Mouse (Mus musculus) intestine, embryonic 14.5 days (tissue): ENCODE results near the gene Usp15. TPM values are rescaled to one million over a fixed set of nuclear protein-coding genes. Genes with fewer than 3 reads are reported as not detected.

Experiments used
- ATAC-seq: fragments of 200-750 bp; cut with Nextera tagmentation; replicated peaks from 2 replicates; pipeline ENCODE4 v1.8.0; 2017; ENCODE audit warnings: low read depth, moderate number of reproducible peaks, moderate TSS enrichment, moderate library complexity; ENCODE audit not compliant: low FRiP score, low TSS enrichment
- DNase-seq: peaks from one replicate; pipeline ENCODE4 v3.0.0-alpha.2; 2018; ENCODE audit warnings: low spot score
- H3K27ac ChIP-seq: fragments of 300-500 bp; sonication (generic); 2 replicates; pipeline ENCODE4 v1.5.1; 2014; ENCODE audit warnings: low read depth, mild to moderate bottlenecking, control low read depth
- H3K27me3 ChIP-seq: fragments of 300-500 bp; sonication (generic); replicated peaks from 2 replicates; pipeline ENCODE4 v1.6.1; 2014; ENCODE audit warnings: low read length, control low read depth; ENCODE audit not compliant: control insufficient read depth, insufficient read depth
- H3K36me3 ChIP-seq: fragments of 300-500 bp; sonication (generic); 2 replicates; pipeline ENCODE4 v1.6.1; 2014; ENCODE audit warnings: low read length, control low read depth; ENCODE audit not compliant: control insufficient read depth, insufficient read depth
- H3K4me1 ChIP-seq: fragments of 300-500 bp; sonication (generic); replicated peaks from 2 replicates; pipeline ENCODE4 v1.6.1; 2014; ENCODE audit warnings: low read length, control low read depth, mixed read lengths; ENCODE audit not compliant: control insufficient read depth, insufficient read depth
- H3K4me2 ChIP-seq: fragments of 300-500 bp; sonication (generic); 2 replicates; pipeline ENCODE4 v1.6.1; 2014; ENCODE audit warnings: low read length
- H3K4me3 ChIP-seq: fragments of 300-500 bp; sonication (generic); 2 replicates; pipeline ENCODE4 v1.5.1; 2014; ENCODE audit warnings: low read depth, low read length, control low read depth, mixed read lengths
- H3K9ac ChIP-seq: fragments of 300-500 bp; sonication (generic); 2 replicates; pipeline ENCODE4 v1.6.1; 2014; ENCODE audit warnings: mild to moderate bottlenecking, low read length
- H3K9me3 ChIP-seq: fragments of 300-500 bp; sonication (generic); 2 replicates; pipeline ENCODE4 v1.6.1; 2016; ENCODE audit warnings: low read length, control low read depth; ENCODE audit not compliant: control insufficient read depth
- WGBS: fragments of 180-500 bp; shearing (Covaris S2); extraction: QIAGEN DNeasy Blood & Tissue Kit; methylation state at CpG from one replicate; pipeline ENCODE4 v1.1.7; 2014; 5-methylcytosine and 5-hydroxymethylcytosine counted together
- polyA plus RNA-seq: library from polyadenylated mRNA; unstranded; fragments of >200 nt; fragmentation: Nextera tagmentation; extraction: Ambion mirVana; gene quantifications from 2 replicates; pipeline ENCODE4 v1.2.1, GENCODE M21; 2014

Gene Usp15
- polyA plus RNA-seq, 1 experiment from 2014 or later, result 95.7 TPM

DNA sequence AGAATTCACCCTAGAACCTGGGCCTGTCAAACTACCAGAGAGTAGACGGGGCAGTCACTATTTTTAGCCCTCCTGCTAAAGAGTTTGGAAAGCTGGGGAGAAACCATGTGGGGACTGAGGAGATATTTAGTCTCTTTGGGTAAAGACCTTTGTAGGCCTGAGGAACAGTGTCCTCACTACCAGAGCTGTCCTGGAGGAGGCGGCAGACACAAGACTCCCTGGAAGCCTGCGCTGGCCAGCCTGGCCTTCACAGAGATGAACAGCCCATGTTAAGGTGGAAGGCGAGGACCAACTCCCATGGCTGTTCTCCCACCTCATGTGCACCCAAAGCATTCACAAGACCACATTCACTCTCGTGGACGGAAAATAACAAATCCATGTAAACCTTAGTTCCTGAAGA, 5.8 kb downstream of the Usp15 start:
- H3K4me2 ChIP-seq, result no peak overlapping the region
- no peaks in the 10 kb centered on the region for H3K9me3 ChIP-seq
- 86% methylated on average over 6 of the region's 6 CpGs for WGBS
- H3K27me3 ChIP-seq, result no peaks in the 10 kb centered on the region
- no peak overlapping the region for H3K9ac ChIP-seq
- H3K4me3 ChIP-seq, result no peak overlapping the region
- DNase-seq, result no peak
- H3K36me3 ChIP-seq, result no peaks in the 10 kb centered on the region
- H3K27ac ChIP-seq, result no peak overlapping the region
- ATAC-seq, result no peak
- peaks cover 8% of the 10 kb centered on the region for H3K4me1 ChIP-seq

DNA sequence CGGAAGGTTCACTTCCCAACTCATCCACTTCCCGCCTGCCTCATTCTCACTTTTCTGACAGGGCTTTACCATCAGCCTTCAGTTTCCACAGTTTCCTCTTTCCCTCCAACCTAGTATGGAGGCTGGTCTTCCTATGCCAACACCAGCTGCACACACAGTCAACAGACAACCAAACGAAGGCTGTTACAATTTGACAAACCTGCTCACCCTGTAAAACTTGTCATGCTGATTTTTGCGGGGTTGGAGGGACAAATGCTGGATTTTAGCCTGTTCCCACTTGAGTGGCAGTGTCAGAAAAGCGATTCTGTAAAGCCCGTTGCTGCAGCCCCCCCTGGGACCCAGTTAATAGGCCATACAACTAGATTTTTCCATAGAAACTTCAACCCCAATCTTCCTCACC, 9.5 kb downstream of the Usp15 start:
- Histone ChIP-seq H3K4me2 (no peak overlapping the region), H3K4me1 (peaks cover 6% of the 10 kb centered on the region; the same call in 1 of the 2 replicates), H3K36me3 (no peaks in the 10 kb centered on the region), H3K27ac (no peak overlapping the region), H3K9me3 (no peaks in the 10 kb centered on the region), H3K4me3 (no peak overlapping the region), H3K27me3 (no peaks in the 10 kb centered on the region), H3K9ac (no peak overlapping the region)
- WGBS, result 84% methylated on average over 6 of the region's 6 CpGs
- ATAC-seq (no peak), DNase-seq (no peak)

DNA sequence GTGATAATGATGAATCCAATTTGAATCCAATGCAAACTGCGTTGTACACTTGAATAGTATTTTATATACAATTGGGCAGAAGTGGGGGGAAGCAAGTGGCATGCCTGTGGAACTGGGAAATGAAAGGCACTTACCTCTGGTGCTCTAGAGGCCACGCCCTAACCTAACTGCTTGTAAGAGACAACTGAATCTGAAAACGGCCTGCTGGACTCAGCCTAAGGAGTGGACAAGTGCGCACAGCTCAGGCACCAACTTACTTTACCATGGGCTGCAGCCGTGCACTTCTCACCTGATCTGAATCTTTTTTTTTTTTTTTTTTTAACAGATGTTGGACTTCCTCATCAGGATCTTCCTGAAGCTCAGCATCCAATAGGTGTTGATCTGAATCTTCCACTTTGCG, 10.9 kb downstream of the Usp15 start:
- DNase-seq (no peak), ATAC-seq (no peak)
- peaks cover 3% of the 10 kb centered on the region; the same call in 1 of the 2 replicates for H3K36me3 ChIP-seq
- no peaks in the 10 kb centered on the region for H3K27me3 ChIP-seq
- H3K4me2 ChIP-seq, result no peak overlapping the region
- no peaks in the 10 kb centered on the region for H3K9me3 ChIP-seq
- H3K4me3 ChIP-seq, result no peak overlapping the region
- H3K4me1 ChIP-seq, result peaks cover 6% of the 10 kb centered on the region; the same call in 1 of the 2 replicates
- no peak overlapping the region for H3K9ac ChIP-seq
- WGBS, result 88% methylated on average over 6 of the region's 6 CpGs
- no peak overlapping the region for H3K27ac ChIP-seq

DNA sequence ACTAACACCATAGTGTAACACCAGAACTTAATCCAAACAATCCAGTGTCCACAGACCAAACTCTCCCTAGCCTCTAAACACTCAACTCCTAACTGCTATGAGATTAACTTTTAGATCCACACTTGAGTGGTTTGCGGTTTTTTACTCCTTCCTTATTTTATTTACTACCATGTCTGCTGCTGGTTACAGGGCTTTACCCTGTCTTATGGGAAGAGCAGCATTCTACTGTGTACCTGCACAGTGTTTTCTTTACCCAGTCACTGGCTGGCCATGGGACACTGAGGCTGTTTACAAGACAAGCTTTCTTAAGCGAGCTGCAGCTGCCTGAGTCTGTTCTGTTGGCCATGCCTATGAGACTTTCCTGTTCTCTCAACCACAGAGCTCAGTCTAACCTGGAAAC, 13.1 kb downstream of the Usp15 start:
- Histone ChIP-seq H3K4me1 (peaks cover 6% of the 10 kb centered on the region; the same call in 1 of the 2 replicates), H3K9ac (no peak overlapping the region), H3K9me3 (no peaks in the 10 kb centered on the region), H3K27me3 (no peaks in the 10 kb centered on the region), H3K27ac (no peak overlapping the region), H3K4me2 (no peak overlapping the region), H3K4me3 (no peak overlapping the region), H3K36me3 (peaks cover 22% of the 10 kb centered on the region)
- no peak for ATAC-seq
- 58% methylated on average over 2 of the region's 2 CpGs for WGBS
- no peak for DNase-seq

DNA sequence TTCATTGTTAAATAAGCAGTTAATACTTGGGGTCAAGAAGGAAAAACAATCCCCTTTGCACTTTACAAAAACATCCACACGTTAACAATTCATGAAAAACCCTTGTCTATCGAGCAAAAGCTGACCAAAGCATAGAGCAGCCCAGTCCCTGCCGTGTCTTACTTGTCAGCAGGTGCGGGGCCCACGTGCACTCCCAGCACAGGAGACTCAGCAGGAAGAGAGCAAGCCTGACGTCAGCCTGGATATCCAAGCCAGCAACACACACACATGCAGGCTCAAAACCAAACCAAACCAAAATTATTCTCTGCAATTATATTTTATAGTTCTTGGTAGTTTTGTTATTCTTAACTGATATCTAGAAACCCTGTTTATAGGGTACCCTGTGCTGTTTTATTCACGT, 13.6 kb downstream of the Usp15 start:
- H3K9ac ChIP-seq, result no peak overlapping the region
- H3K36me3 ChIP-seq, result peaks cover 27% of the 10 kb centered on the region
- peaks cover 6% of the 10 kb centered on the region; the same call in 1 of the 2 replicates for H3K4me1 ChIP-seq
- no peaks in the 10 kb centered on the region for H3K27me3 ChIP-seq
- WGBS, result 49% methylated on average over 7 of the region's 7 CpGs
- H3K4me3 ChIP-seq, result no peak overlapping the region
- H3K4me2 ChIP-seq, result no peak overlapping the region
- H3K9me3 ChIP-seq, result no peaks in the 10 kb centered on the region
- ATAC-seq, result no peak
- H3K27ac ChIP-seq, result no peak overlapping the region
- DNase-seq, result no peak

DNA sequence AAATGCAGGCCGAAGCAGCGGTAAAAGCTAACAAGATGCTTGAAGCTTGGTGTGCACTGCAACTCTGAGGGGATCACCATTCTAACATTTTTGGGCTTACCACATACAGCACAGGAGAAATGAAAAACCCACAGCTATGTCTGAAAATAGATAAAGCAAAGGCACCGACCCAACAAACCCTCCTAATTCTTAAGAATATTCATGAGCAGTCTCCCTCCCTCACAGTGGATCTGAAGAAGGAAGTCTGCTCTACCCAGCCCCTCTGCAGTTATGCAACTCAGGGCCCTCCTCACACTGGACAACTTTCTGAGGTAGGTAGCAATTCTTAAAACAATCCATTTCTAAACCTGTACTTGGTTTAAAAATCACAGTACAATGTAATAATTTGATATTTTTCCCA, 14.4 kb downstream of the Usp15 start:
- no peak overlapping the region for H3K27ac ChIP-seq
- H3K4me3 ChIP-seq, result no peak overlapping the region
- no peak overlapping the region for H3K4me2 ChIP-seq
- no peak overlapping the region for H3K9ac ChIP-seq
- H3K36me3 ChIP-seq, result peaks cover 32% of the 10 kb centered on the region
- ATAC-seq (no peak), DNase-seq (no peak)
- H3K4me1 ChIP-seq, result peaks cover 6% of the 10 kb centered on the region; the same call in 1 of the 2 replicates
- no peaks in the 10 kb centered on the region for H3K9me3 ChIP-seq
- 94% methylated on average over 3 of the region's 3 CpGs for WGBS
- no peaks in the 10 kb centered on the region for H3K27me3 ChIP-seq

DNA sequence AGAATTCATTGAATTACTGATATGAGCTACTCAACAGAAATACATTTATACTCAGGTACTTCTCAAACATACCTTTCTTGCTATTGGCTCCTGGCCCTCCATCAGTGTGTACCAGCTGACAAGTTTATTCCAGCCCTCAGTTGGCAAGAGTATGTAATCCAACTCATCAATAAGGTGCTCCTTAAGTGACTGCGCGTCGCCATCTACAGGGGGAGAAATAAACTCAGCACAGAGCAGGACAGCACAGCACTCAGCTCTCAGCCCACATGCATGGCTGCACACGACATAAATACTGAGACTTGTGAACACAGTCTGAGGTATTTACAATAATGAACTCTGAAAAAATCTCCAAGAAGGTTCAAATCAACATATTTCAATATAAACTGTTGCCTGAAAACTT, 21.0 kb downstream of the Usp15 start:
- ATAC-seq (no peak; the same call in 1 of the 2 replicates), DNase-seq (no peak)
- H3K27ac ChIP-seq, result no peak overlapping the region
- WGBS, result 55% methylated on average over 4 of the region's 4 CpGs
- H3K9ac ChIP-seq, result no peak overlapping the region
- H3K4me2 ChIP-seq, result no peak overlapping the region
- H3K4me1 ChIP-seq, result no peaks in the 10 kb centered on the region
- no peak overlapping the region for H3K4me3 ChIP-seq
- H3K27me3 ChIP-seq, result no peaks in the 10 kb centered on the region
- H3K9me3 ChIP-seq, result no peaks in the 10 kb centered on the region
- H3K36me3 ChIP-seq, result peaks cover 57% of the 10 kb centered on the region

DNA sequence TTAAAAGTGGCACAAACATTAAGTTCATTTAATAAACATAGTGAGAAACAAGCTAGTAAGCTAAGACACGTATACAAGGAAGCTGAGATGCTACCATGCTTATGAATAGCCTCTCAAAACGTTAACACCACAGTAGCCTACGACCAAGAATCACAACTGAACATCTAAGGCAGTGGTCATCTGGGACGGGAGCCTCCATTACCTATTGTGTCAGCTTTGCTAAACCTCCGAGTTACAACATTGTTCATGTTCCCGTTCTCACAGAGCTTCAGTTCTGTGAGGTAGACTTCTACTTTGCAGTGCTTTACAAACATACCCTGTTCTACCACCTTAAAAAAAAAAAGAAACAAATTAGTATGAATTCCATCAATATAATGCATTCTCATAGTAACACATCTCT, 25.9 kb downstream of the Usp15 start:
- no peak overlapping the region for H3K27ac ChIP-seq
- H3K4me3 ChIP-seq, result no peak overlapping the region
- 88% methylated on average over 6 of the region's 6 CpGs for WGBS
- no peak overlapping the region for H3K9ac ChIP-seq
- no peak for ATAC-seq
- H3K4me2 ChIP-seq, result no peak overlapping the region
- H3K4me1 ChIP-seq, result no peaks in the 10 kb centered on the region
- H3K36me3 ChIP-seq, result peaks cover 56% of the 10 kb centered on the region
- no peak for DNase-seq
- H3K9me3 ChIP-seq, result no peaks in the 10 kb centered on the region
- no peaks in the 10 kb centered on the region for H3K27me3 ChIP-seq

DNA sequence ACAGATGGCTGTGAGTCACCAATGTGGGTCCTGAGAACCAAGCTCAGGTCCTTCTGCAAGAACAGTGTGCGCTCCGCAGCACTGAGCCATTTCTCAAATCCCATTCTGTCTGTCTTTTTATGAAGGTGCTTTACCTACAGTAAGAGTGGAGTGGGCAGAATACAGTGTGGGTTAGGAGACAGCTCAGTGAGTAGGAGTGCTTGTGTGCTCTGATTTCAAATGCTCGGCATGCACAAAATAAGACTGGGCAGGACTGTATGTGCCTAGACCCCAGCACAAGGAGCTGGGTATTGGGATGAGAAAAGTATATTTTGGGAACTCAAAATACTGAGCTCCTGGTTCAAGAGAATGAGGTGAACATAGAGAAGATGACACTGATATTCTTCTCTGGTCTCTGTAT, 31.3 kb downstream of the Usp15 start:
- Histone ChIP-seq H3K9me3 (no peaks in the 10 kb centered on the region), H3K36me3 (peaks cover 55% of the 10 kb centered on the region), H3K27ac (no peak overlapping the region), H3K4me3 (no peak overlapping the region), H3K27me3 (no peaks in the 10 kb centered on the region), H3K4me1 (no peaks in the 10 kb centered on the region), H3K9ac (no peak overlapping the region), H3K4me2 (no peak overlapping the region)
- no peak for ATAC-seq
- WGBS, result 93% methylated on average over 3 of the region's 3 CpGs
- no peak for DNase-seq
